Mouse (Mus musculus) G1E (cell line): Measurements from ENCODE around the gene Ccdc182. TPM values are rescaled to one million over a fixed set of nuclear protein-coding genes. Genes with fewer than 3 reads are reported as not detected.
A peak's percentile ranks its signal among the peaks of the same experiment; 100 is the strongest.

Experiments
- ATAC-seq: 2 replicates; pipeline ENCODE4 v1.8.0; 2016; ENCODE audit warnings: mild to moderate bottlenecking; ENCODE audit not compliant: insufficient number of reproducible peaks, poor library complexity, low FRiP score, severe bottlenecking; ENCODE audit errors: extremely low read depth
- DNase-seq: peaks from one replicate; pipeline ENCODE4 v3.0.0; 2012; ENCODE audit warnings: low spot score
- H3K27me3 ChIP-seq: 2 replicates; pipeline ENCODE4 v1.6.1; 2012; ENCODE audit warnings: mild to moderate bottlenecking, low read length, inconsistent platforms; ENCODE audit not compliant: insufficient read depth
- H3K36me3 ChIP-seq: replicated peaks from 2 replicates; pipeline ENCODE3; 2012; ENCODE audit warnings: mild to moderate bottlenecking, inconsistent platforms
- H3K4me1 ChIP-seq: 2 replicates; pipeline ENCODE4 v1.6.1; 2012; ENCODE audit warnings: low read depth, low read length, inconsistent platforms, mixed read lengths; ENCODE audit not compliant: insufficient read depth
- H3K4me3 ChIP-seq: 2 replicates; pipeline ENCODE4 v1.5.1; 2012; ENCODE audit warnings: low read depth, mild to moderate bottlenecking, inconsistent platforms, low read length, moderate library complexity, mixed read lengths
- H3K9me3 ChIP-seq: replicated peaks from 2 replicates; pipeline ENCODE4 v1.6.1; 2012; ENCODE audit warnings: inconsistent platforms
- CTCF ChIP-seq: IDR thresholded peaks from 2 replicates; pipeline ENCODE4 v1.5.1; 2012; ENCODE audit warnings: low read depth, low read length, inconsistent platforms, mixed read lengths
- GATA1 ChIP-seq: IDR thresholded peaks from 2 replicates; pipeline ENCODE4 v1.6.1; 2012; ENCODE audit warnings: borderline replicate concordance, low read length, inconsistent platforms, mixed read lengths
- GATA2 ChIP-seq: IDR thresholded peaks from 2 replicates; pipeline ENCODE4 v1.6.1; 2012; ENCODE audit warnings: low read depth, low read length, inconsistent platforms, borderline replicate concordance
- POLR2AphosphoS5 ChIP-seq: IDR thresholded peaks from 2 replicates; pipeline ENCODE4 v1.6.1; 2012; ENCODE audit warnings: low read depth, low read length, inconsistent platforms; ENCODE audit not compliant: insufficient replicate concordance
- TAL1 ChIP-seq: conservative IDR thresholded peaks from 2 replicates; pipeline ENCODE4 v1.6.1; 2012; ENCODE audit warnings: low read depth, low read length, inconsistent platforms, mixed read lengths
- polyA plus RNA-seq: library from polyadenylated mRNA; stranded (reverse); fragments of >175 nt; gene quantifications from 2 replicates; pipeline ENCODE4 v1.2.3, GENCODE M21; 2012
- total RNA-seq, 2 experiments: library from RNA; stranded (forward) in 1 of 2; stranded (reverse) in 1 of 2; fragments of 200-1000 nt in 1 of 2; fragments of >200 nt in 1 of 2; fragmentation: Nextera tagmentation in 1 of 2; gene quantifications; 2 replicates each; pipeline ENCODE4 v1.2.3; 2014 to 2017

Ccdc182 gene
- total and polyA plus RNA-seq, 3 experiments: not detected

DNA sequence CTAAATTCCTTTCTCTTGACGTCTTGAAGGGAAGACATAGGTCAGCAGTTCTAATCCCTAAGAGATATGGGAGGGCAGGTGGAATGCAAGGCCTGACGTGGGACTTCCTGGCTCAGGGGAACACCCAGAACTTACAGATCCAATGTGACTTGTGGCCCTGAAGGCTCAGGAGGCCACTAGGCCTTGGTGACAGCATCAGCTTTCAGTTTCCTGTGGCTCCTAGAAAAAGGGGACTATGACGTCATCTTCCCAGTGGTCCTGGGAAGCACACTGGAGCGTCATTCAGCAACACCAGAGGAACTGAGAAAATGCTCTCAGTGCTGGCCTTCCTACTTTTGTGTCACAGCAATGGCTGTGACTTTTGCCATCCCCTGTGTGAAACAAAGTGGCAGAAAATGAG, 2.6 kb upstream of the Ccdc182 start:
- no peak for DNase-seq
- peaks cover 33% of the 10 kb centered on the region for H3K27me3 ChIP-seq
- TF ChIP-seq GATA2 (no peak), CTCF (no peak), POLR2AphosphoS5 (no peak), GATA1 (no peak)

DNA sequence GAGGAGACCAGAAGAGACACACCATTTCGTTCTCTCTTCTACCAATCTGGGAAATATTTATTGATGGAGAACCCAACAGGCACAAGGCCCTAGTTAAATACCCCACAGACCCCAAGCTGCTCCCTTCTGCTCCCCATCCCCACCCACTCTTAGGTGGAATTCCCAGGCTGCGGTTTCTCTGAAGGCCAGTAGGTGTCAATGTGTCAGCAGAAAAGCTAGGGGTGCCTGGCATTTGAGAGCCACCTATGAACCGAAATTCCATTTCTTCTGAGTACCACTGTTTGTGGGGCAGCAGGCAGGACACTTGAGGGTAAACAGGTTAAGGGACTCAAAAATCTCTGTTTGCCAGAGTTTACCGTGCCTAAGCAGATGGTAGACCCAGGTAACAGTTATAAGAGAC, 2.2 kb upstream of the Ccdc182 start:
- DNase-seq: no peak

More for the DNA sequence above, 2.6 kb upstream of the Ccdc182 start:
- no peak for ATAC-seq
- Histone ChIP-seq H3K4me1 (no peaks in the 10 kb centered on the region), H3K4me3 (no peak overlapping the region), H3K36me3 (no peaks in the 10 kb centered on the region), H3K9me3 (no peaks in the 10 kb centered on the region)

DNA sequence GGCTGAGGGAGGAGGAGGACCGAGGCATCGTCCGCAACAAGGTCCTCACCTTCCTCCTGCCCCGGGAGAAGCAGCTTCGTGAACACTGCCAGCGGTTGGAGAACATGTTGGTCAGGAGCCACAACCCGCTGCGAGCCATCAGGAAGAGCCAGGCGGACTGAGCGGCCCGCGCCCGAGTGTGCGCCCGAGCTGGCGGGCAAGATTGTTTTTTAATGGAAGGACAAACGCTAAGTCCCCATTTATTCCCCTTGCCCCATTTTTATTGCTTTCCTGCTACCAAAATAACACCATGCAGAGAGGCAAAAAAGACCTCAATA, 494 bp downstream of the Ccdc182 start:
- no peaks in the 10 kb centered on the region for H3K9me3 ChIP-seq
- DNase-seq: no peak
- H3K4me3 ChIP-seq: 0 out of 2 replicates have a peak overlapping the region, but pooled peaks have one; percentile 1
- TF ChIP-seq CTCF: no peak
- TF ChIP-seq GATA1: no peak
- TF ChIP-seq POLR2AphosphoS5: no peak
- TF ChIP-seq GATA2: no peak
- no peak for TF ChIP-seq TAL1
- no peaks in the 10 kb centered on the region for H3K36me3 ChIP-seq
- H3K27me3 ChIP-seq: peaks cover 35% of the 10 kb centered on the region
- no peaks in the 10 kb centered on the region for H3K4me1 ChIP-seq
- ATAC-seq: no peak

More for the DNA sequence above, 2.2 kb upstream of the Ccdc182 start:
- Histone ChIP-seq H3K9me3 (no peaks in the 10 kb centered on the region), H3K4me3 (no peak overlapping the region), H3K36me3 (no peaks in the 10 kb centered on the region), H3K27me3 (peaks cover 32% of the 10 kb centered on the region), H3K4me1 (no peaks in the 10 kb centered on the region)
- no peak for ATAC-seq
- no peak for TF ChIP-seq GATA2
- TF ChIP-seq CTCF: no peak
- TF ChIP-seq POLR2AphosphoS5: no peak
- TF ChIP-seq GATA1: no peak
- TF ChIP-seq TAL1: no peak

- Histone ChIP-seq H3K27me3 (peaks cover 45% of the 10 kb centered on the region), H3K4me1 (no peaks in the 10 kb centered on the region), H3K4me3 (no peak overlapping the region), H3K36me3 (no peaks in the 10 kb centered on the region), H3K9me3 (no peaks in the 10 kb centered on the region)
- ATAC-seq: no peak
- no peak for DNase-seq
- TF ChIP-seq TAL1 (no peak), CTCF (no peak), GATA1 (no peak), GATA2 (no peak), POLR2AphosphoS5 (no peak)
These were observed 1.4 kb downstream of the Ccdc182 start for GRCm38 (mm10) chr11:88295298-88295697.

- no peak overlapping the region for H3K4me3 ChIP-seq
- ATAC-seq (no peak), DNase-seq (no peak)
- TF ChIP-seq CTCF: no peak
- TF ChIP-seq POLR2AphosphoS5: no peak
- TF ChIP-seq TAL1: no peak
- TF ChIP-seq GATA2: no peak
- TF ChIP-seq GATA1: no peak
- no peaks in the 10 kb centered on the region for H3K9me3 ChIP-seq
- peaks cover 43% of the 10 kb centered on the region for H3K27me3 ChIP-seq
- H3K4me1 ChIP-seq: no peaks in the 10 kb centered on the region
- no peaks in the 10 kb centered on the region for H3K36me3 ChIP-seq
These were observed 3.7 kb downstream of the Ccdc182 start for GRCm38 (mm10) chr11:88297526-88297925.

DNA sequence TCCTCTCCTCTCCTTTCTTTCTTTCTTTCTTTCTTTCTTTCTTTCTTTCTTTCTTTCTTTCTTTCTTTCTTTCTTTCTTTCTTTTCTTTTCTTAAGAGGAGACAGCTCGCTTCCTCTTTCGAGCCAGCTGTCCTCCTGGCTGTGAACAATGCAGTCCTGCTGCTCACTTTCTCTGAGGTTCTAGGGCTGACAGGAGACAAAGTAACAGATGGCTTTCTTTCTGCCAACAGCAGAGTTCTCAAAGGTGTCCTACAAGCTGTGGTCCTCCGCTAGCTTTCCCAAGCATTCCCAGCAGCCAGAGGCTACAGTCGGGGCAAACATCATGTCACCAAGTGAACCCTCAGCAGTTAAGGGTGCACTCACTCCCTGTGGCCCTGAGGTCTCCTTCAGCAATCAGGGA, 5.5 kb downstream of the Ccdc182 start:
- H3K27me3 ChIP-seq: peaks cover 38% of the 10 kb centered on the region
- ATAC-seq: no peak
- DNase-seq: no peak
- H3K4me1 ChIP-seq: no peaks in the 10 kb centered on the region
- H3K9me3 ChIP-seq: no peaks in the 10 kb centered on the region
- TF ChIP-seq GATA2 (no peak), POLR2AphosphoS5 (no peak), TAL1 (no peak), CTCF (no peak), GATA1 (no peak)
- H3K36me3 ChIP-seq: no peaks in the 10 kb centered on the region
- H3K4me3 ChIP-seq: no peak overlapping the region
